Mouse (Mus musculus): ENCODE measurements around the gene Zfp746. TPM values are rescaled to one million over a fixed set of nuclear protein-coding genes. Genes with fewer than 3 reads are reported as not detected.

Zfp746 gene
- polyA plus RNA-seq, 1 experiment from 2014 or later, result 7.8 TPM

DNA sequence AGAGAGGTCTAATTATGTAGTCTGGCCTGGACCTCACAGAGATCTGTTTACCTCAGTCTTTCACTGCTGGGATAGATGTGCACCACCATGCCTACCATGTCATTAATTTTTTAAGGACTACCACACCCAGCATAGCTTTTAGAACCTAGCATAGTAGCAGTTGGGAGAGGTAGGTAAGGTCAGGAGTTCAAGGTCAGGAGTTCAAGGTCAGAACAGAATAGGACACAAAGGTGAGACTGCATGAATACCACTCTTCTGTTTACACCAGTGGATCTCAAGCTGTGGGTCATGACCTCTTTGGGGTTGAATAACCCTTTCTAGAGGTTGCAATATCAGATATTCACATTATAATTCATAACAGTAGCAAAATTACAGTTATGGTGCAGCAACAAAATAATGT lies 53.7 kb downstream of the Zfp746 start:
- H3K9ac ChIP-seq, result no peak overlapping the region
- no peak overlapping the region for H3K27ac ChIP-seq
- H3K4me2 ChIP-seq, result no peak overlapping the region
- H3K9me3 ChIP-seq (replicated peaks), result no peaks in the 10 kb centered on the region
- no peaks in the 10 kb centered on the region for H3K4me1 ChIP-seq (replicated peaks)
- no peak overlapping the region for H3K4me3 ChIP-seq
- ATAC-seq (replicated peaks; ENCODE audit: insufficient number of reproducible peaks, insufficient read depth, low FRiP score, low read depth), result no peak
- no peaks in the 10 kb centered on the region for H3K27me3 ChIP-seq
- peaks cover 72% of the 10 kb centered on the region for H3K36me3 ChIP-seq

DNA sequence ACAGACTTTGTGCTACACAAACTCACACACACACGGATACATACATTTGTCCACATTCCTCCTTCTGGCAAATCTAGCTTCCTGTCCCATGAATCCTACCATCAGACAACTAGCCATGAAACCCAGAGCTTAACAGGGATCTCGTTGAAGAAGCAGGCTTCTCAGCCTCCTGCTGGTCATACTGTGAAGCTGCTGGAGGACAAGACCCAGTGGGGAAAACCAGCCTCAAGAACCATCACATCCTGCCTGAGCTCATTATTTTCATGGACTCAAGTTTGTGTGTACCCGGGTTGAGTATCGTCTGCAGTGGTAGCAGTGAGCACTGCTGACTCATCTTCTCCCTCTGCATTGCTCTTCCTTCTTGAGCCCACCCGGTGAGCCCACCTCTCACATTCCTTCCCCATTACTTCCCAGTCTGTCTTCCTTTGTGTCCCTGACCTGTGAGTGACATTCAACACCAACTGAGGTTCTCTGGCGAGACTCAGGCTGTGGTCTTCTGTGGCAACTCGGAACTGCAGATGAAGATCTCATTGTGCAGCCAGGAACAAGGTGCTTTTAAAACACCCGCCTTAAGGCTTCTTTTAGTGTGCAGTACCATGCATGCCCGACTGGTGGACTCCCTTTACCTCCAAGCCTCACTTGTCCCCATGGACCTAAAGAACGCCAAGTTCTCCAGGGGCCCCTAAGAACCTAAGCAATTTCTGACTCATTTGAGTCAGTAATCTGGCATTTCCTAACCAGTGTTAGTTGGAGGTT lies 60.3 kb downstream of the Zfp746 start:
- WGBS, result 88% methylated on average over 10 of the region's 10 CpGs
- H3K27me3 ChIP-seq, result peaks cover 27% of the 10 kb centered on the region
- no peak for ATAC-seq (replicated peaks; ENCODE audit: insufficient number of reproducible peaks, insufficient read depth, low FRiP score, low read depth)

DNA sequence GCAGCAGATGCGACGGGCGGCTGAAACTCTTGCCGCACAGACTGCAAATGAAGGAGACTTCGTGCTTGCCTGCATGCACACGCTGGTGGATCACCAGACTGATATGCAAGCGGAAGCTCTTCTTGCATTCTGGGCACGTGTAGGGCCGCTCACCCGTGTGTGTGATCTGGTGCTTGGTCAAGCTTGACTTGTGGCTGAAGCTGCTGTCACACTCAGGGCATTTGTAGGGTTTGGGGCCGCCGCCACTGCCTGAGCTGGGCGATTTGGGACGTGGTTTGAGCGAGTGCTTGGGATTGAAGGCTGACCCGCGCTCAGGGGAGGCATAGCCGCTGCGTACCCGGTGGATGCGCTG lies 61.4 kb downstream of the Zfp746 start:
- Histone ChIP-seq H3K27me3 (peaks cover 38% of the 10 kb centered on the region), H3K4me3 (no peak overlapping the region)

More for the DNA sequence above, 60.3 kb downstream of the Zfp746 start:
- H3K36me3 ChIP-seq, result peaks cover 81% of the 10 kb centered on the region
- H3K9ac ChIP-seq, result no peak overlapping the region
- no peak overlapping the region for H3K4me2 ChIP-seq
- H3K27ac ChIP-seq, result no peak overlapping the region
- no peak overlapping the region for H3K4me3 ChIP-seq
- H3K4me1 ChIP-seq (replicated peaks), result no peaks in the 10 kb centered on the region
- H3K9me3 ChIP-seq (replicated peaks), result peaks cover 21% of the 10 kb centered on the region

DNA sequence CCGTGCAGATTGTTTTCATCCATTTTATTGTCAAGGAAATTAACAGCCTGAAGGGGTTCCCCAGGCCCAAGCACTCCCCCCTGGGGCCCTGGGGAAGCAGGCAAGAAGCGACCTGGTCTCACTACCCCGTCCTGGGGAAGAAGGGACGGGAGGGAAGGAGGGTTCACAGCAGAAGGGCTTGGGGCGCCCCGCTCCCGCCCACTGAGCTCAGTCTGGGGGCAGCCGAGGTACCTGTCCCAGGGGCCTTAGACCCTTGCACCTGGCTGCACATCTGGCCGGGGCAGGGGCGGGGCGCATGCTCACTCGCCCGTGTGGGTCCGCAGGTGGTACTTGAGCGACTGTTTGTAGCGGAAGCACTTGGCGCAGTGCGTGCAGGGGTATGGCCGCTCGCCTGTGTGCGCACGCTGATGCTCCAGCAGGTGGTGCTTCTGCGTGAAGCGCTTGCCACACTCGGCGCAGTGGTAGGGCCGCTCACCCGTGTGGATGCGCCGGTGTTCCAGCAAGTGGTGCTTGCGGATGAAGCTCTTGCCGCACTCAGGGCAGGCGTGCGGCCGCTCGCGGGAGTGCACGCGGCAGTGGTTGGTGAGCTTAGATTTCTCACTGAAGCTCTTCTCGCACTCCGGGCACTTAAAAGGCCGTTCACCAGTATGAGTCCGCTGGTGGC lies 61.9 kb downstream of the Zfp746 start:
- Histone ChIP-seq H3K9me3 (replicated peaks) (peaks cover 21% of the 10 kb centered on the region), H3K27ac (no peak overlapping the region), H3K36me3 (peaks cover 65% of the 10 kb centered on the region), H3K9ac (no peak overlapping the region), H3K4me1 (replicated peaks) (no peaks in the 10 kb centered on the region), H3K4me3 (no peak overlapping the region), H3K4me2 (no peak overlapping the region), H3K27me3 (peaks cover 42% of the 10 kb centered on the region)
- no peak for ATAC-seq (replicated peaks; ENCODE audit: insufficient number of reproducible peaks, insufficient read depth, low FRiP score, low read depth)
- 93% methylated on average over 43 of the region's 43 CpGs for WGBS

More for the DNA sequence above, 61.4 kb downstream of the Zfp746 start:
- peaks cover 21% of the 10 kb centered on the region for H3K9me3 ChIP-seq (replicated peaks)
- 88% methylated on average over 21 of the region's 21 CpGs for WGBS
- no peaks in the 10 kb centered on the region for H3K4me1 ChIP-seq (replicated peaks)
- peaks cover 70% of the 10 kb centered on the region for H3K36me3 ChIP-seq
- no peak for ATAC-seq (replicated peaks; ENCODE audit: insufficient number of reproducible peaks, insufficient read depth, low FRiP score, low read depth)
- H3K27ac ChIP-seq, result no peak overlapping the region
- no peak overlapping the region for H3K9ac ChIP-seq
- no peak overlapping the region for H3K4me2 ChIP-seq

DNA sequence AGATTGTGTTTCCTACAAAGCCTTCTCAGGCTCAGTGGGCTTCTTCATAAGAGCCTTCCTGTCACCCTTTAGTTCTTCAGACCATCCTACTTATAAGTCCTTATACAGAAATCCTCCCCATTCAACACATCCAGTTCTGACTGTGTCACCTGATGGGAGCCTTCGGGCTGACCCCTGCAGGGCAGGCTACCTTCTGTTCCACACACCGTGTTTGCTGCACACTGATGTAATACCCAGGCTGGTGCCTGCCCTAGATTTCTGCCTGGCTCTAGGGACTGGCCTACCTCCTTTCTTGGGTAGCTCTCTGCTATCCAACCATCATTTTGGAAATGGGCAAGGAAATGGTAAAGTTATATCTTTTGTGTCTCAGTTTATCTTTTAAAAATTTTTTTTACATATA lies 63.7 kb downstream of the Zfp746 start:
- Histone ChIP-seq H3K36me3 (peaks cover 48% of the 10 kb centered on the region), H3K4me2 (no peak overlapping the region), H3K4me1 (replicated peaks) (no peaks in the 10 kb centered on the region), H3K4me3 (no peak overlapping the region), H3K9ac (no peak overlapping the region), H3K27ac (no peak overlapping the region), H3K27me3 (peaks cover 60% of the 10 kb centered on the region), H3K9me3 (replicated peaks) (peaks cover 21% of the 10 kb centered on the region)
- 88% methylated on average over 2 of the region's 2 CpGs for WGBS
- no peak for ATAC-seq (replicated peaks; ENCODE audit: insufficient number of reproducible peaks, insufficient read depth, low FRiP score, low read depth)

DNA sequence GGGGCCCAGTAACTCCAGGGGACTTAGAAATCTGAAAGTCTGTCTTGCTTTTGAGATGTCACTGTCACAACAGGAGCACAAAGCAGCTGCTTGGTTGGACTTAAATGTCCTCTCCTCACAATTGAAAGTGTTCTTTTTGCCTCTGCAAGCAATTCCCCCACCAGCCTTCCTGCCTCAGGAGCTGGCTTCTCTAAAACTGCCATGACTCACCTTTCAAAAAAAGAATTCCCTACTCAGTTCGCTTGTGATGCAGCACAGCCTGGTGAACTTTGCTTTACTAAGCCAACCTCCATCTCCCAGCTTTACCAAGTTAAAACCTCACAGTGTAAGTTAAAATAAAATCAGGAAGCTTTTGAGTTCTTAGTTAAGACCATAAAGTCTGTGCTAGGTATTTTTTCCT lies 64.7 kb downstream of the Zfp746 start:
- H3K9ac ChIP-seq, result no peak overlapping the region
- no peak overlapping the region for H3K4me2 ChIP-seq
- peaks cover 21% of the 10 kb centered on the region for H3K9me3 ChIP-seq (replicated peaks)
- H3K36me3 ChIP-seq, result peaks cover 38% of the 10 kb centered on the region
- no peak overlapping the region for H3K27ac ChIP-seq
- H3K27me3 ChIP-seq, result peaks cover 70% of the 10 kb centered on the region
- WGBS, result 74% methylated on average over 1 of the region's 1 CpGs
- H3K4me3 ChIP-seq, result no peak overlapping the region
- no peak for ATAC-seq (replicated peaks; ENCODE audit: insufficient number of reproducible peaks, insufficient read depth, low FRiP score, low read depth)
- no peaks in the 10 kb centered on the region for H3K4me1 ChIP-seq (replicated peaks)

DNA sequence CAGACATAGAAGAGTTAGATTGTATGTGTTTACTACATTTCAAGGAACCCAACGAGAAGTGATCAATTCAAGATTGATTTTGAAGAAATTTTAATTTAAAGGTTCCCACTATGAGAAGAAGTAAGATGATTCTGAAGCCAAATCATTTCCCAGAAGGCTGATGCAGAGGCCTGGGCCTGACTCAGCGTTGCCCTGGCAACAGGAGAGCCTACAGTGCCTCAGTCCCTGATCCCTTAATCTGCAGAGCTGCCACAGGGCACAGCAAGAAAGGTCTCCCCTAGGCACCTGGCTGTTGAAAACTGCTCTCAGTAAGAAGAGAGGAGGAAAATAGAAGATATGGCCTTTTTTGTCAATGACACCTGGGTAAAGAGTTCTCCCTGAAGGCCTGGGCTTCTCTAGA lies 66.4 kb downstream of the Zfp746 start:
- Histone ChIP-seq H3K4me3 (no peak overlapping the region), H3K4me2 (no peak overlapping the region), H3K27me3 (peaks cover 86% of the 10 kb centered on the region), H3K36me3 (peaks cover 22% of the 10 kb centered on the region), H3K27ac (no peak overlapping the region), H3K9me3 (replicated peaks) (peaks cover 13% of the 10 kb centered on the region), H3K4me1 (replicated peaks) (peaks cover 5% of the 10 kb centered on the region; the same call in 1 of the 2 replicates), H3K9ac (no peak overlapping the region)
- ATAC-seq (replicated peaks; ENCODE audit: insufficient number of reproducible peaks, insufficient read depth, low FRiP score, low read depth), result no peak
- 86% methylated on average over 2 of the region's 2 CpGs for WGBS

DNA sequence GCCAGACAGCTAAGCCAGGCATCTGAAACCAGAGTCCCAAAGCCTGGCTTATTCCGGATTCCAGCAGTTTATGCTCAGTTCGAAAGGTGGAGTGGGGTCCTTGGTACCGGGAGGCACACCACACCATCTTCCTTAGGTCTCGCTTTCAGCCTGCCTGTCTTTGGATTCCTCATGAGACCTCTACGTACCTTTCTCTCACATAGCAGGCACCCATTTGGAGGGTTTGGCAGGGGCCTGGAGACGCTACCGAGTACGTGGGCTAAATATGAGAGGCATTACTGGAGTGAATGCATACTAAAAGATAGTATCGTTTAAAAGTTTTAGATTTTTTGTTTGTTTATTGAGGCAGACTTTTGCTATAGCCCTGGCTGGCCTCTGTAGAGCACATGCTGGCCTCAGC lies 69.6 kb downstream of the Zfp746 start:
- peaks cover 97% of the 10 kb centered on the region for H3K27me3 ChIP-seq
- no peak overlapping the region for H3K9ac ChIP-seq
- no peak overlapping the region for H3K4me2 ChIP-seq
- no peak for ATAC-seq (replicated peaks; ENCODE audit: insufficient number of reproducible peaks, insufficient read depth, low FRiP score, low read depth)
- no peaks in the 10 kb centered on the region for H3K36me3 ChIP-seq
- H3K4me3 ChIP-seq, result no peak overlapping the region
- no peak overlapping the region for H3K27ac ChIP-seq
- WGBS, result 91% methylated on average over 9 of the region's 9 CpGs
- no peaks in the 10 kb centered on the region for H3K9me3 ChIP-seq (replicated peaks)
- H3K4me1 ChIP-seq (replicated peaks), result peaks cover 5% of the 10 kb centered on the region; the same call in 1 of the 2 replicates

DNA sequence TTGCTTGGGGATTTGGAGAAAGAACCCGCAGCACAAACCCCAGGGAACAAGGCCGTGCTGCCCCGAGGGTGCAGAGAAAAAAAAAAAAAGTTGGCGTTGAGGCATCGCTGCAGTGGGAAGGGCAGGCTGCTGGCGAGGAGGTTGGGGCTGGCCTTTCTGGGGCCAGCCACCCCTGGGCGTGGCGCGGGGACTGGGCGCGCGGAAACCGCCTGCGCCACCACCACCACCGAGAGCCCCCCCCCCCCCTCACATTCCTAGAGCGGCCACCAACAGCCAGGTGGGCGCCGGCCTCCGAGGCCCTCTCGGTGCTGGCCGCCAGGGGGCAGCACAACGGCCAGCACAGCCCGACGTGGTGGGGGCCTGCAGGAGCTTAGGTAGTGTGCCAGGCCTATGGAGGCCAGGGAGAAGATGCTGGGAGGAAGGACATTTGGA lies 70.3 kb downstream of the Zfp746 start:
- H3K9me3 ChIP-seq (replicated peaks), result no peaks in the 10 kb centered on the region
- under 1% methylated on average over 24 of the region's 24 CpGs for WGBS
- H3K4me1 ChIP-seq (replicated peaks), result peaks cover 9% of the 10 kb centered on the region; the same call in 1 of the 2 replicates
- 0 out of 2 replicates have a peak overlapping the region, but pooled peaks have one; percentile 32 for H3K9ac ChIP-seq
- H3K4me2 ChIP-seq, result peak overlapping the region; percentile 65
- peak; percentile 76 for ATAC-seq (replicated peaks; ENCODE audit: insufficient number of reproducible peaks, insufficient read depth, low FRiP score, low read depth)
- no peaks in the 10 kb centered on the region for H3K36me3 ChIP-seq
- peaks cover 97% of the 10 kb centered on the region for H3K27me3 ChIP-seq
- H3K4me3 ChIP-seq, result peak overlapping the region; percentile 42
- H3K27ac ChIP-seq, result no peak overlapping the region

Small RNA genes within 50 kb of the gene (microRNA-seq; reads per million reads assigned to microRNA genes)
- not detected for gene Gm24563

Other genes starting within 250 kb of the Zfp746 start
- 7.6 and 10.8 TPM in 2 replicates for gene Zfp282, start 209.4 kb downstream of the Zfp746 start, polyA plus RNA-seq (2015; fragmentation: Nextera tagmentation; extraction: Ambion mirVana)
- gene Zfp212, start 166.1 kb downstream of the Zfp746 start, polyA plus RNA-seq (2015; fragmentation: Nextera tagmentation; extraction: Ambion mirVana), result 9.8 and 10.1 TPM in 2 replicates
- gene Zfp956, start 133.2 kb downstream of the Zfp746 start, polyA plus RNA-seq (2015; fragmentation: Nextera tagmentation; extraction: Ambion mirVana), result 2.9 and 4.4 TPM in 2 replicates
- gene Zfp777, start 37.7 kb downstream of the Zfp746 start, polyA plus RNA-seq (2015; fragmentation: Nextera tagmentation; extraction: Ambion mirVana), result 2.8 and 4.1 TPM in 2 replicates